ENCODE assay signal across 8 mouse cellular contexts in the genomic region with DNA sequence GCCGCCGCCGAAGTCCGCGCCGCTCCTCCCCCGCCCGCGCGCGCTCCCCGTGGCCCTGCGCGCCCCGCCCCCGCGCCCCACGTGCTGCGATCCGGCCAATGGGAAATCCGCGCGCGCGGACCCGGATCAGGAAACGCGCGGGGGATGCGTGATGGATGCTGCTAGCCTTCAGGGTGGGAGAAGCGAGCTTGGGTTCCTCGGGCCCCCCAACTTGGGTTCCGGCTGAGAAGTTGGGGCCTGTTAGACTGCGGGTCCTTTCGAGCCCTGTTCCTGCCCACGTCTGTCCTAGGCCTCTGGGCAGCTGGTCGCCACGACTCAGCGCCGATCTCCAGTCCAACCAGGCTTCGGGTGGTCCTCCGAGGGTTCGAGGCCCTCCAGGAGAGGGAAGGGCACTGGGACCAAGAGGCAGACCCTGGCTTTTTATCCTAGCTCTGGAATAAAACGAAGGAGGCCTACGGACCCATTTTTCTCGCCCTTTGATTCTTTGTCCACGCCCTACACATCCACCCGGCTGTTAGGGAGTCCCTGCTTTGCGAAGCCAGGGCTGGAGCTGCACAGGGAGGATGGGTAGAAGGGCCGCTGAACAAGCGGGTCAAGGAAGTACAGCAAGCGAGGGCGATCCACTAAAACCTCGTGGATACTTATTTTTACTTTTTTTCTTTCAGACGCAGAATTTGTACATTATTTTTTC. TPM values are rescaled to one million over a fixed set of nuclear protein-coding genes. Genes with fewer than 3 reads are reported as not detected.
DNase-seq lines count a peak whose midpoint lies in the region; ATAC-seq and TF ChIP-seq lines count a peak whose summit lies in the region.

No protein-coding gene starts in this region.

- intact Hi-C loops in gastrocnemius, postnatal 36 days (cut with DNase I): loop anchor here (5.0 kb wide), 2 partner anchors 35 to 185 kb away; partner anchors contain the start of gene Hoxa1

- peaks cover 65% of the 10 kb centered on the region for H3K4me1 ChIP-seq in intestine, embryonic 14.5 days (replicated peaks; ENCODE audit: control insufficient read depth, insufficient read depth, low read length)
- H3K4me1 ChIP-seq in liver, postnatal 0 days (ENCODE audit: insufficient read depth): peaks cover 9% of the 10 kb centered on the region
- peaks cover 64% of the 10 kb centered on the region for H3K4me1 ChIP-seq in neural tube, embryonic 11.5 days (ENCODE audit: control insufficient read depth, insufficient read depth, low read length)

- no peaks in the 10 kb centered on the region for H3K9me3 ChIP-seq in intestine, embryonic 14.5 days (ENCODE audit: control insufficient read depth, low read length)
- no peaks in the 10 kb centered on the region for H3K9me3 ChIP-seq in liver, postnatal 0 days (ENCODE audit: low read length)
- H3K9me3 ChIP-seq in neural tube, embryonic 11.5 days (ENCODE audit: control insufficient read depth, low read length): no peaks in the 10 kb centered on the region

- peak; percentile 70 for DNase-seq in MN1 (ENCODE audit: low spot score)
- peak; percentile 52 for DNase-seq in c-Kit-positive CD71-negative TER-119-negative erythroid progenitor cells, embryonic 14.5 days (ENCODE audit: low read depth)
- DNase-seq in gastrocnemius, postnatal 36 days: peak; percentile 79 to 84
- peak; percentile 95 for DNase-seq in intestine, embryonic 14.5 days (ENCODE audit: low spot score)
- peak; percentile 82 for DNase-seq in liver, postnatal 0 days
- DNase-seq in neural tube, embryonic 11.5 days (ENCODE audit: low spot score): peak; percentile 97
- peak; percentile 63 to 69 for DNase-seq in thymus, adult 18-20 months
- DNase-seq in frontal cortex, postnatal 10 days (ENCODE audit: low spot score in 2 of 2): no peak

- H3K4me3 ChIP-seq in intestine, embryonic 14.5 days (ENCODE audit: low read depth, low read length): peak overlapping the region; percentile 58
- H3K4me3 ChIP-seq in liver, postnatal 0 days (ENCODE audit: low read depth, low read length): peak overlapping the region; percentile 55
- H3K4me3 ChIP-seq in neural tube, embryonic 11.5 days (ENCODE audit: low read depth, low read length): peak overlapping the region; percentile 85

- WGBS in intestine, embryonic 14.5 days: 2% methylated on average over 41 of the region's 55 CpGs
- WGBS in liver, postnatal 0 days (ENCODE audit: insufficient replicate concordance): 2% methylated on average over 29 of the region's 55 CpGs
- WGBS in neural tube, embryonic 11.5 days: under 1% methylated on average over 35 of the region's 55 CpGs

- peak overlapping the region; percentile 56 for H3K9ac ChIP-seq in intestine, embryonic 14.5 days (ENCODE audit: low read length)
- H3K9ac ChIP-seq in liver, postnatal 0 days (replicated peaks): peak overlapping the region; percentile 50
- H3K9ac ChIP-seq in neural tube, embryonic 11.5 days (ENCODE audit: low read length): peak overlapping the region; percentile 89

- peak overlapping the region; percentile 78 for H3K4me2 ChIP-seq in intestine, embryonic 14.5 days (ENCODE audit: low read length)
- peak overlapping the region; percentile 73 for H3K4me2 ChIP-seq in liver, postnatal 0 days (ENCODE audit: low read depth, low read length)
- H3K4me2 ChIP-seq in neural tube, embryonic 11.5 days (ENCODE audit: low read depth): peak overlapping the region; percentile 99

- H3K36me3 ChIP-seq in intestine, embryonic 14.5 days (ENCODE audit: control insufficient read depth, insufficient read depth, low read length): no peaks in the 10 kb centered on the region
- no peaks in the 10 kb centered on the region for H3K36me3 ChIP-seq in liver, postnatal 0 days (replicated peaks; ENCODE audit: insufficient read depth, low read length)
- H3K36me3 ChIP-seq in neural tube, embryonic 11.5 days (ENCODE audit: control insufficient read depth, insufficient read depth, low read length): peaks cover 2% of the 10 kb centered on the region; the same call in 1 of the 2 replicates

- peak overlapping the region; percentile 93 for H3K27ac ChIP-seq in intestine, embryonic 14.5 days (ENCODE audit: low read depth)
- no peak overlapping the region for H3K27ac ChIP-seq in liver, postnatal 0 days (ENCODE audit: low read depth)
- peak overlapping the region; percentile 100 for H3K27ac ChIP-seq in neural tube, embryonic 11.5 days (ENCODE audit: low read depth, low read length)

- no peak for TF ChIP-seq CTCF in liver, postnatal 0 days (IDR thresholded peaks at IDR 0.05; ENCODE audit: low read depth)

- no peak for TF ChIP-seq EP300 in liver, postnatal 0 days (IDR thresholded peaks at IDR 0.05; ENCODE audit: low read depth)

- H3K27me3 ChIP-seq in intestine, embryonic 14.5 days (replicated peaks; ENCODE audit: control insufficient read depth, insufficient read depth, low read length): no peaks in the 10 kb centered on the region
- peaks cover 70% of the 10 kb centered on the region for H3K27me3 ChIP-seq in liver, postnatal 0 days (ENCODE audit: insufficient read depth, low read length)
- H3K27me3 ChIP-seq in neural tube, embryonic 11.5 days (ENCODE audit: control insufficient read depth, insufficient read depth, low read length): no peaks in the 10 kb centered on the region

- ATAC-seq in intestine, embryonic 14.5 days (replicated peaks; ENCODE audit: low FRiP score, low TSS enrichment, low read depth): peak; percentile 73
- ATAC-seq in liver, postnatal 0 days: peak; percentile 84
- peak; percentile 21 for ATAC-seq in neural tube, embryonic 11.5 days (ENCODE audit: insufficient read depth, low FRiP score, low TSS enrichment)

RNA-seq across cellular contexts. Expression of gene Hoxa4, which starts 0.5 kb away (rescaled TPM):
- total RNA-seq in gastrocnemius, postnatal 36 days (2021): 1 to 10 TPM; 2.0 TPM
- polyA plus RNA-seq in intestine, embryonic 14.5 days (2014; fragmentation: Nextera tagmentation; extraction: Ambion mirVana): 7.5 and 7.7 TPM in 2 replicates
- polyA plus RNA-seq in liver, postnatal 0 days (2015; fragmentation: Nextera tagmentation; extraction: Ambion mirVana): 0.13 and 0.30 TPM in 2 replicates
- 10.2 and 11.7 TPM in 2 replicates for polyA plus RNA-seq in neural tube, embryonic 11.5 days (2014; fragmentation: Nextera tagmentation; extraction: Ambion mirVana)

RNA-seq across cellular contexts. Expression of gene Hoxa5, which starts 12.4 kb away (rescaled TPM):
- total RNA-seq in gastrocnemius, postnatal 36 days (2021): 1 to 10 TPM; 1.6 to 2.0 TPM
- 30.1 and 34.1 TPM in 2 replicates for polyA plus RNA-seq in intestine, embryonic 14.5 days (2014; fragmentation: Nextera tagmentation; extraction: Ambion mirVana)
- polyA plus RNA-seq in liver, postnatal 0 days (2015; fragmentation: Nextera tagmentation; extraction: Ambion mirVana): 0.58 and 0.73 TPM in 2 replicates
- 53.4 and 56.5 TPM in 2 replicates for polyA plus RNA-seq in neural tube, embryonic 11.5 days (2014; fragmentation: Nextera tagmentation; extraction: Ambion mirVana)

RNA-seq across cellular contexts. Expression of gene 5730596B20Rik, which starts 14.7 kb away (rescaled TPM):
- total RNA-seq in gastrocnemius, postnatal 36 days (2021): not detected
- 2.5 and 2.8 TPM in 2 replicates for polyA plus RNA-seq in intestine, embryonic 14.5 days (2014; fragmentation: Nextera tagmentation; extraction: Ambion mirVana)
- not detected in 2 replicates for polyA plus RNA-seq in liver, postnatal 0 days (2015; fragmentation: Nextera tagmentation; extraction: Ambion mirVana)
- 4.1 and 4.5 TPM in 2 replicates for polyA plus RNA-seq in neural tube, embryonic 11.5 days (2014; fragmentation: Nextera tagmentation; extraction: Ambion mirVana)

RNA-seq across cellular contexts. Expression of gene Hoxa6, which starts 16.5 kb away (rescaled TPM):
- 1 to 10 TPM; 1.3 to 1.8 TPM for total RNA-seq in gastrocnemius, postnatal 36 days (2021)
- polyA plus RNA-seq in intestine, embryonic 14.5 days (2014; fragmentation: Nextera tagmentation; extraction: Ambion mirVana): 2.5 and 3.9 TPM in 2 replicates
- not detected in 2 replicates for polyA plus RNA-seq in liver, postnatal 0 days (2015; fragmentation: Nextera tagmentation; extraction: Ambion mirVana)
- polyA plus RNA-seq in neural tube, embryonic 11.5 days (2014; fragmentation: Nextera tagmentation; extraction: Ambion mirVana): 16.0 and 18.8 TPM in 2 replicates

RNA-seq across cellular contexts. Expression of gene Hoxa3, which starts 21.1 kb away (rescaled TPM):
- 1 to 10 TPM; 1.9 to 2.2 TPM for total RNA-seq in gastrocnemius, postnatal 36 days (2021)
- 9.2 and 9.7 TPM in 2 replicates for polyA plus RNA-seq in intestine, embryonic 14.5 days (2014; fragmentation: Nextera tagmentation; extraction: Ambion mirVana)
- 0.16 and 0.17 TPM in 2 replicates for polyA plus RNA-seq in liver, postnatal 0 days (2015; fragmentation: Nextera tagmentation; extraction: Ambion mirVana)
- polyA plus RNA-seq in neural tube, embryonic 11.5 days (2014; fragmentation: Nextera tagmentation; extraction: Ambion mirVana): 20.2 TPM in 2 replicates

Comparison
In these comparisons a context has a peak if more than half of its experiments do, and no peak if none do; other contexts are left out.
1. DNase-seq: peak in MN1 (single experiment), c-Kit-positive CD71-negative TER-119-negative erythroid progenitor cells, embryonic 14.5 days (single experiment), gastrocnemius, postnatal 36 days (2 of 2), intestine, embryonic 14.5 days (single experiment), liver, postnatal 0 days (single experiment), neural tube, embryonic 11.5 days (single experiment) and thymus, adult 18-20 months (2 of 2); none in frontal cortex, postnatal 10 days (0 of 2).
2. ATAC-seq: peak in every context shown above with its lines; median percentile 84 in liver, postnatal 0 days; 73 in intestine, embryonic 14.5 days; 21 in neural tube, embryonic 11.5 days.
3. RNA of gene Hoxa5, which starts 12.4 kb away (polyA plus RNA-seq): 53.4 to 56.5 TPM in neural tube, embryonic 11.5 days and 30.1 to 34.1 TPM in intestine, embryonic 14.5 days; 0.58 to 0.73 TPM in liver, postnatal 0 days; every median in the first group is over 10 times any median in the second.
4. Peak in every context shown above with its lines, with median percentiles within 50 percentile points of each other: H3K4me2 ChIP-seq, H3K4me3 ChIP-seq and H3K9ac ChIP-seq.